Mouse (Mus musculus): ENCODE data around the gene Gm10283. TPM values are rescaled to one million over a fixed set of nuclear protein-coding genes. Genes with fewer than 3 reads are reported as not detected.
"Not testable (repeated sequence)": the region's sequence is repeated elsewhere in the genome, so short reads cannot be mapped to it uniquely, and the experiment has no call there.

Gm10283 gene
- not detected for total RNA-seq (2021)
- long read RNA-seq, experiment 1, result 0 reads
- long read RNA-seq, experiment 2, result 0 reads

DNA sequence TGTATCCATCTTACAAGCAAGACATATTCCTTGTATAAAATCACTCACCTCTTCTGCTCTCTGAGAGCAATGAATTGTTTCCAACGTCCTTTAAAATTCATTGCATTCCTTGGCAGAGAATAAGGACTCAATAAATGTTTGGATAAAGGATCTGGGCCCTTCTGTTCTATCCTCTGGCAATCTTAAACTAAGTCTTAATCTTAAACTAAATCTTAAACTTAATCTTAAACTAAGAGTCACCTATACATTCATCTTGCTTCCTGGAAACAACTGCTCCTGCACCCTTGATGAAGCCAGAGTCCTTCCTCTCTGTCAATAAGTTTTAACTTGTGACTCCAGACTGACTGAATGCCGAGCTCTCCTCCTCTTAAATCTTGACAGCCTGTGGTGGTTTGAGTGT is at the start of gene Gm10283:
TSS of gene Gm10283 (minus strand) at position 101 of the 400 bp plus-strand sequence.
- no peak for DNase-seq (ENCODE audit: low spot score)

GRCm38 (mm10) chr8:60534945-60535344 is 31.9 kb upstream of the Gm10283 start:
- no peak for DNase-seq (ENCODE audit: low spot score)

- DNase-seq (ENCODE audit: low spot score), result no peak
Measured at GRCm38 (mm10) chr8:60518286-60518685, 15.3 kb upstream of the Gm10283 start.

DNA sequence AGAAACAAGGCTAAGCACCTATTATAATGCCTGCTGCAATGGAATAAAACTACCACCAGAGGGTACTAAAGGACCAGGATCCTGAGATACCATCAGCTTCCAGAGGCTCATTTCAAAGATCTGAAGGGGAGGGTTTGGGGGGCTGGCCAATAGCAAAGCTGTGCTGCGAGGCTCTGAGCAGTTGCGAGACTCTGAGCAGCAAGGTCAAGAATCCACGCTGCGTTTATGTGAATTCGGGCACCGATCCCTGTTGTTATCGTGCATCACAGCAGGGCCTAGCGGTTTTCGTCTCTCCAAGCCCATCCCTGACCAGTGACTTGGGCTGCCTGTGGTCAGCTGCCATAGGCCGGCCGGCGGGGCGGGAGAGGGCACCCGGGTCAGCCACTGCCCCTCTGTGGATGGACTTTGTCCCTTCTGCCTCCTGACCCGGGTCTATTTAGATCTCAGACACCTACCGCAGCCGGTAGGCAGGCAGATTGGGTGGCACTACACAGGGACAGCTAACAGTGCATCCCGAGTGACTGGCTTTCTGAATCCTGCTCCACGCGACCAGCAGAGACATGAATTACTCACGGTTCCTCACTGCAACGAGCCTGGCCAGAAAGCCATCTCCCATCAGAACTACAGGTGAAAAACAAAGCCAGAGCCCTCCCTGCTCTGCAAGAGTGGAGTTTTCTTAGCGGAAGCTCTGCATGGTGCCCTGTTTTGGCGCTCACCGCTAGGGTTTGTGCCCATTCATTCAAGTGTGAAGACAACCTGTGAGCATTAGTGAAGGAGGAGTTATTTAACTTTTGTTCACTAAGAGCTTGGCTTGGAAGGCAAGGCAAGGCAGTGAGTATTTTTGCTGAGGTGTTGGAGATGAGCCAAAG is 2.9 kb upstream of the Gm10283 start, which contains the start of gene Aadat:
TSS of gene Aadat (plus strand) at position 280 of the 869 bp plus-strand sequence.
- peak; percentile 29 for DNase-seq (ENCODE audit: low spot score)

GRCm38 (mm10) chr8:60495046-60495445 is 8.0 kb downstream of the Gm10283 start:
- not testable (repeated sequence) for DNase-seq (ENCODE audit: low spot score)

GRCm38 (mm10) chr8:60494606-60495005 is 8.4 kb downstream of the Gm10283 start:
- DNase-seq (ENCODE audit: low spot score), result no peak

- DNase-seq (ENCODE audit: low spot score), result no peak
Measured at GRCm38 (mm10) chr8:60492471-60492870, 10.5 kb downstream of the Gm10283 start.

GRCm38 (mm10) chr8:60491871-60492270 is 11.1 kb downstream of the Gm10283 start:
- no peak for DNase-seq (ENCODE audit: low spot score)

- DNase-seq (ENCODE audit: low spot score), result no peak
Measured at GRCm38 (mm10) chr8:60490147-60490546, 12.9 kb downstream of the Gm10283 start.

DNA sequence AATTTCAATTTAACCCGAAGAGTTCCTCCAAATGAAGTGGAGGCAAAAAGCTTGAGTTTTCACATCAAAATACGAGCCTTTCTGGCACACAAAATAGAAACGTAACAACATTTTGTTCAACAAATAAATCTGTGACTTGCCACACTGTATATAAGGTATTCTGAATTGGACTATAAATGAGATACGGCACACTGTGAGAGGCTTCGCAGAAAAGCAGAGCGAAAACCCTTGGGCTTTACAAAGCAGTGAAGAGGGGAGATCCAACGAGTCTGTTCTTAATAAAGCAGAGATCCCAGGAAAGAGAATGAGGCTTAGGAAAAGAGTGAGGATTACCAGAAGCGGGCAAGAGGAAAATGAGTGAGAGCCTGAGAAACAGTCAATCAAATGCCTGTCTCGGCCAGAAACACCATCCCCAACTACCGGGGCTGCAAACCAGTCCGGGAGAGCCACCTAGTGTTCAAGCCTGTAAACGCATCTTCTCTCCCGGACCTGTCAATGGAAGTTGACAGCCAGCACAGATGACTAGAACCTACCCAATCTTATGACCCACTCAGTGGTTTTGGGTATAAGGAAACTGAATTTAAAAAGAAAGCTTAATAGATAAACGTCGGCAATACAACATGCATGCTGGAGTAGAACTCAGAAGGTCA is 36.2 kb downstream of the Gm10283 start:
- DNase-seq (ENCODE audit: low spot score), result peak; percentile 27

DNA sequence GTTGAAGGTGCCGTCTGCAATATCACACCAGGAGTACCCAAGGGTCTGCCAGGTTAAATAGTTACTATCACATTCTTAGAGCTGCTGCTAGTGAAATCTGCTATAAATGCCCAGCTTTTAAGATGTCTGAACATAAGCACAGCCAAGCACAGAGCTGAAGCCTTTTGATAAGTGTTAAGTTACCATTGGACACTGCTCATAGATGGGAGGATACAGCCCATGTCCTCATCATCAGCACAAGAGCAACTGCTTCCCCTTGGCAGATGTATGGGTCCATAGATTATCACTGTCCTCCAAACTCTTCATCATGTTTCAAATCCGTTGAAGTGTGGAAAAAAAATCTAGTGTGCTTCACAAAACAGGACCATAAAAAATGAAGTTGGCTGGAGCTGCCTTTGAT is 53.7 kb downstream of the Gm10283 start:
- no peak for DNase-seq (ENCODE audit: low spot score)

DNA sequence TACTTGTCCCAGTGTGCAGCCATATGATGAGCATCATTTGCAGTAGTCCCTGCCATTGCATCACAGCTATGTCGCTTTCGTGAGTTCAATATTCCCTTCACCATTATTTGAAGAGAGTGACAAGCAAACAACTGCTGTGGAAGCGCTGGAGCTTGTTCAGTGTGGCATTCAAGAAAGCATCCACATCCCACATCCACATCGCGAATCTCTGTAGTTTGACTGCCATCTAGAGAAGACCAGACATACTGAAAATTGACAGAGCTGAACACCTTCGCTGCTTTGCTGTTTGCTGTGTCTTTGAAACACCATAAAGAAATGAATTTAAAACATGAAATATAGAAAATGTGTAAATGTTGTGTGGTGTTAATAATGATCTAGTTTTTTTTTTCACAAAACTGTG is 58.0 kb downstream of the Gm10283 start:
- no peak for DNase-seq (ENCODE audit: low spot score)

- no peak for DNase-seq (ENCODE audit: low spot score)
Measured at GRCm38 (mm10) chr8:60438557-60438956, 64.4 kb downstream of the Gm10283 start.

- DNase-seq (ENCODE audit: low spot score), result no peak
Measured at GRCm38 (mm10) chr8:60436872-60437271, 66.1 kb downstream of the Gm10283 start.

DNA sequence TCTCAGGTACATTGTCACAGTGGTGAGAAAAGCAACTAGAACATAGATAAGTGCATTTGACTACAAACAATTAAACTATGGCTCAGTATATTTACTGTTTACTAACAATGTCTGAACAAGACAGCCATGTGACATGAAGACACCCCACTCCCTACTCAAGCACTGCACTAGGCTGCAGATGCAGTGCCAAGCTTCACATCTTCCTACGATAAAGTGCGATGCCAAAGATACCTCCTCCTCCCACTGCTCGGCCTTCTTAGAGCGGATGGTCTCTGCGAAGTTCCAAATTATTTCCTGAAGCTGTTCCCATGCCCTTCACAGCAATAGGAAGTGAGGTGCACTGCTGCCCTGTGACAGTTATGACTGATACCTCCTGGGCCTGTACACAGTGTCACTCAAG is 70.3 kb downstream of the Gm10283 start:
- DNase-seq (ENCODE audit: low spot score), result no peak

- no peak for DNase-seq (ENCODE audit: low spot score)
Measured at GRCm38 (mm10) chr8:60406358-60406757, 96.6 kb downstream of the Gm10283 start.

- DNase-seq (ENCODE audit: low spot score), result no peak
Measured at GRCm38 (mm10) chr8:60404994-60405548, 97.9 kb downstream of the Gm10283 start.

- DNase-seq (ENCODE audit: low spot score), result no peak
Measured at GRCm38 (mm10) chr8:60393675-60394074, 109.3 kb downstream of the Gm10283 start.

- no peak for DNase-seq (ENCODE audit: low spot score)
Measured at GRCm38 (mm10) chr8:60386589-60386988, 116.4 kb downstream of the Gm10283 start.

All from gastrocnemius, adult 18-20 months (tissue).